Mouse (Mus musculus) adrenal gland, postnatal 25 days (tissue): ENCODE measurements around the gene Ptpn3. TPM values are rescaled to one million over a fixed set of nuclear protein-coding genes. Genes with fewer than 3 reads are reported as not detected.
A peak's percentile ranks its signal among the peaks of the same experiment; 100 is the strongest.
"Not testable (repeated sequence)": the region's sequence is repeated elsewhere in the genome, so short reads cannot be mapped to it uniquely, and the experiment has no call there.

ENCODE experiments used
- DNase-seq: peaks from one replicate; pipeline ENCODE4 v3.0.0; 2021; ENCODE audit warnings: mixed read lengths
- total RNA-seq: library from RNA; stranded (reverse); gene quantifications from 2 replicates; pipeline ENCODE4 v1.2.3, GENCODE M21; 2021

The Ptpn3 gene
- total RNA-seq, 1 experiment from 2014 or later: 37.1 TPM

GRCm38 (mm10) chr4:57299701-57300468 lies 1.8 kb downstream of the Ptpn3 start:
- peak; percentile 75 for DNase-seq

- peak; percentile 41 for DNase-seq
Observed at GRCm38 (mm10) chr4:57299308-57299700, 2.3 kb downstream of the Ptpn3 start.

GRCm38 (mm10) chr4:57298181-57298580 lies 3.5 kb downstream of the Ptpn3 start:
- no peak for DNase-seq

- peak; percentile 85 for DNase-seq
Observed at GRCm38 (mm10) chr4:57294971-57295656, 6.5 kb downstream of the Ptpn3 start.

GRCm38 (mm10) chr4:57292670-57293069 lies 9.0 kb downstream of the Ptpn3 start:
- DNase-seq: no peak

GRCm38 (mm10) chr4:57290049-57290448 lies 11.6 kb downstream of the Ptpn3 start:
- DNase-seq: no peak

- no peak for DNase-seq
Observed at GRCm38 (mm10) chr4:57287808-57288207, 13.8 kb downstream of the Ptpn3 start.

DNA sequence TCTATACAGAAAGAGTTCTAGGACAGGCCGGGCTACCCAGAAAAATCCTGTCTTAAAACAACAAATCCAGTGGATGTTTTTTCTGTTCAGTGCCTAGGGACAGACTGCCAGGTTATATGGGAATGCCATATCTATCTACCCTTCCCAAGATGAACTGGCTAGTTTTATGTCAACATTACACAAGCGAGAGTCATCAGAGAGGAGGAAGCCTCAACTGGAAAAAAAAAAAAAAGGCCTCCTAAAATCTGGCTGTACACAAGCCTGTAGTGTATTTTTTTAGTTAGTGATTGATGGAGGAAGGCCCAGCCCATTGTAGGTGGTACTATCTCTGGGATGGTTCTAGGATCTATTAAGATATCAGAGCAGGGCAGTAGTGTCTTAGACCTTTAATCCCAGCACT lies 16.4 kb downstream of the Ptpn3 start:
- no peak for DNase-seq

- DNase-seq: no peak
Observed at GRCm38 (mm10) chr4:57283189-57283588, 18.4 kb downstream of the Ptpn3 start.

- no peak for DNase-seq
Observed at GRCm38 (mm10) chr4:57282630-57283029, 19.0 kb downstream of the Ptpn3 start.

DNA sequence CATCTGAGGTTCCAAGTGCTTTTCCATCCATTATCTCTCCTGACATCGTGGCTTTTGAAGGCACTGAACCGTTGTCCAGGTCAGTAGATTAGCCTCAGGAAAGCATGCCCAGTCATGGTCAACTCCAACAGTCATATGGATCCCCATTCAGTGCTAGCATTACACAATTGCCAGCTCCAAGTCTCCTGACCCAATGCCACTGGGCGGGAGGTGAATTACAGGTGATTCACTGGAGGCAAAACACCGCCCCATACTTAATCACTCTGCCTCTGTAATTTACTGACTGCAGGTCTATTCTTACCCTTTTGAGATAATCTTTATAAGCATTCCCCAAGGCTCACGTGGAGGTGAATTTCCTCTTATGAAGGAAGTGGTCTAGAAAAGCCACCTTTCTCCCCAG lies 19.5 kb downstream of the Ptpn3 start:
- no peak for DNase-seq

DNA sequence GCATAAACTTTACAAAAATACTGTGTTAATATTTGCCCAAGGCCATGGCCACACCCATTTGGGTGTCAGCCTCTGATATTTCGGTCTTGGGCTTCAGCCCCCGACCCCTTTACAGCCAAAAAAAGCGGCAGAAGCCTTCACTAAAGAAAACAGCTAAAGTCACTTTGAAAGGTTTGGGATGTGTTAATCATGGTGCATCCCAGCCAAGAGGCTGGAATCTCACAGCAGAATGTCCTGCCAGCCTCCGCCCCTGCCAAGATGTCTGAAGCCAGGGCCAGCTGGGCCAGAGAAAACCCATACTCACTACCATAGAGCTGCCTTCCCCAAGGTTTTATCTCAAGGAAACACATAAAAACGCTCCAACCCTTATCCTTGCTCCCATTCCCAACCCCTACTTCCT lies 20.7 kb downstream of the Ptpn3 start:
- DNase-seq: peak; percentile 39

DNA sequence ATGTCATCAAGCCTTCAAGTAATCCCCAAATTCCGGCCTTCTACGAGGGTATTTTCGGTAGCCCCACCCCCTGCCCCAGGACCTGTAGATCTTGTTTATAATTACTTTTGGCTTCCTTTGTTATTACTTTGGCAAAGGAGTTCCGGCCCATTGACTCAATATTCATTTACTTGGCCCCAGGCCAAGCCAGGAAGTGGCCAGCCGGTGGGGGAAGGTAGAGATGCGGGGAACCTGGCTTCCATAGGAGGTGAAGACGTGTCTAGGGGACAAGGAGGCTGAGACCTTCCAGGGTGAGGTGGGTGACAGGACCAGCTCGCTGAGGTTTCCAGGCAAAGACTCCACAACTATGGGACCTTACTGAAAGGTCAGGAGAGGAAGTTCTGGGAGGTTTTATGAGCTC lies 22.4 kb downstream of the Ptpn3 start:
- no peak for DNase-seq

- no peak for DNase-seq
Observed at GRCm38 (mm10) chr4:57278812-57279211, 22.8 kb downstream of the Ptpn3 start.

- DNase-seq: no peak
Observed at GRCm38 (mm10) chr4:57277671-57278070, 24.0 kb downstream of the Ptpn3 start.

DNA sequence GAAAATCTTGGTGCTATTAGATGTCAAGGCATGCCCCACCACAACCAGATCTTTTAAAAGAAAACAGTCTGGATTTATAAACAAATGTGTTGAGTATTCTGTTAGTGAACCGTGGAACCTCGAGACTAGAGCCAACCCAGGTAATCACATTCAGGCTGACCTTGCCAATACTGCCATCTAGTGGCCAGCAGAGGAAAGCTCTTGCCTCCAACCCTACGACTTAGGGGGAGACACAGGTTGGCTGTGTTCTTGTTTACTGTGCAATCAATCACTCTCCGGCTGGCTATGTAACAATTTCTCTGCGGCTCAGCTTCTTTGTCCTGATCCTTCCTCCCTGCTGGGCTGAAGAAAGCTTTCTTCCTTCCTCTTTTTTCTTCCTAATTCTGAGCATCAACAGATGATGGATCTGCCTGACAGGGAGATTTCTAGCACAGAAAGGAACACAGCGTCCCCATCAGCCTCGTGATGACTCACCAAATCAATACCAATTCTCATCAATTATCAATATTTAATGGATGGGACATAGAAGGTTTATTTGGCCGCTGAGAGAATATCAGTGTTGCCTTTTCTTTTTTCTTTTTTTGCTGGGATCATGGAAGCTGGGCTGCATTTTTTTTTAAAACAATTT lies 26.4 kb downstream of the Ptpn3 start:
- peak; percentile 51 for DNase-seq

GRCm38 (mm10) chr4:57273532-57274502 lies 27.8 kb downstream of the Ptpn3 start:
- no peak for DNase-seq

- DNase-seq: no peak
Observed at GRCm38 (mm10) chr4:57270991-57271390, 30.6 kb downstream of the Ptpn3 start.

DNA sequence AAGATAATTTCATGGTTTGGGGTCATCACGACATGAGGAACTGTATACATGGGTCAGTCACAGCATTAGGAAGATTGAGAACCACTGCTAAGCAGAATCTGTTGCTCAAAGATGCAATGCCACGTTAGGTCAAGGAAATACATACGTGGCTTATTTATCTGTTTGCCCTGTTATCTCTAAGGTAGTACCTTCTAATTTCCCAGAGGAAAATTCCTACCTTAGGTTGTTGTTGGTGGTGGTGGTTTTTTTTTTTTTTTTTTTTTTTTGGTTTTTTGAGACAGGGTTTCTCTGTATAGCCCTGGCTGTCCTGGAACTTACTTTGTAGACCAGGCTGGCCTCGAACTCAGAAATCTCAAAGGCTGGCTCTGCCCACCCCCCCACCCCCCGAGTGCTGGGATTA lies 31.1 kb downstream of the Ptpn3 start:
- not testable (repeated sequence) for DNase-seq

DNA sequence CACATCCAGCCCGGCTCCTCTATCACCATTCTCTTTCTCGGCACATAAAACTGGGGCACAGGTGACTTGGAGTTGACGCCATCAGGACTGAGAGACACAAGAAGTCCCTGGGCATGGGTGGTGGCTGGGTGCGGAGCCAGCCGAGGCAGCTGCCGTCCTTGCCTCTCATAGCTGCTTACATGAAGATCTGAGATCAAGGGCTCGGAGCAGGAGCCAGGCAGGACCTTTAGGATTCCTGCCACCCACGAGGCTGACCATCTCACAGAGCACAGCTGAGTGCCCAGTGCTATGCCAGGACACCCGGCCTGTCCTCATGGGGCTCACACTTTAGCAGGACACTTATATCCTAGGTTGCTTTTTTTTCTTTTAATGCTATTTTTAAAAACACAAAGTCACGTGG lies 32.3 kb downstream of the Ptpn3 start:
- DNase-seq: no peak

GRCm38 (mm10) chr4:57268330-57268729 lies 33.3 kb downstream of the Ptpn3 start:
- DNase-seq: no peak

DNA sequence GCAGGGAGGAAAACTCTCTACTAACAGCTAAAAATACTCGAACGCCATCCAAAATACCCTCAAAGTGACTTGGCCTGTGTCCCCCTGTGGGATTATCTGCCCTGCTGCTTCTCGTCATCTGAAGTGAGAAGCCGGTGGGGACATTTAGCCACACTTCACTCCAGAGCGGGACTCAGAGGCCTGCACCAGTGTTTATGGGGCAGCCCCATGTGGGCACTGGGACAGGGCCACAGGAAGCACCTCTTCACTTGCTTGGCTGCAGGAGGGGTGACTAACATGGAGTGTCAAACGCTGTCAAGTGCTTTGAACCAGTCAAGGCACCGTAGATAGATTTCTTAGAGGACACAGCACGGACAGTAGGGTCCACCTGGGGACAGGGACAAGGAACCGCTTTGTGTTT lies 35.2 kb downstream of the Ptpn3 start:
- DNase-seq: no peak
